Mouse (Mus musculus): Measurements from ENCODE around the gene Cd151.

DNA sequence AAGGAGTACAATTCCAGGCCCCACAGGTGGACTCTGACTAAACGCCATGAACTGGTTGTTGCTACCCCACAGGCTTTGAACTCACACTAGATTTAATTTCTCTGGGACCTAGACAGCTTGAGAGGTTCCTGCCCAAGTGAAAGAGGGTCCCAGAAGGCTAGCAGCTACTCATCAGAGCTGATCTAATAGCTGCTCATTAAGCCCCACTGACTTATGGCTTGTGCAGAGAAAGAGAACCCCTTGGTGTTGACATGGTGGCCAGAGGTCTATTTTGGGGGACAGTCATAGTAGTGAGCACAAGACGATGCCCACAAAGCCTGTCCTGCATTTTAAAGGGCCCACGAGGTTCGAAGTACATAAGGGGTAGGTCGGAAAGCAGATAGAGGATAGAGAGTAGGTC is 7.0 kb downstream of the Cd151 start:
- TF ChIP-seq CTCF (IDR thresholded peaks at IDR 0.05; ENCODE audit: low read depth, low read length) (no peak), POLR2A (IDR thresholded peaks at IDR 0.05; ENCODE audit: extremely low read depth, insufficient read depth, low read length) (no peak)
